Mouse (Mus musculus): ENCODE results near the gene Lamb1. TPM values are rescaled to one million over a fixed set of nuclear protein-coding genes. Genes with fewer than 3 reads are reported as not detected.

The Lamb1 gene
- polyA plus RNA-seq, 1 experiment from 2014 or later, result 23.1 TPM

GRCm38 (mm10) chr12:31263921-31264320 is 1.1 kb upstream of the Lamb1 start:
- DNase-seq (ENCODE audit: extremely low spot score, low spot score), result no peak
- Histone ChIP-seq H3K27me3 (ENCODE audit: poor library complexity, severe bottlenecking) (peaks cover 71% of the 10 kb centered on the region), H3K36me3 (replicated peaks) (no peaks in the 10 kb centered on the region), H3K4me1 (peaks cover 44% of the 10 kb centered on the region), H3K9me3 (no peaks in the 10 kb centered on the region), H3K27ac (no peak overlapping the region), H3K4me3 (no peak overlapping the region)
- WGBS, result 33% methylated on average over 7 of the region's 7 CpGs

GRCm38 (mm10) chr12:31265722-31266431 is 843 bp downstream of the Lamb1 start:
- H3K36me3 ChIP-seq (replicated peaks), result peaks cover 10% of the 10 kb centered on the region; the same call in 1 of the 2 replicates
- H3K9me3 ChIP-seq, result no peaks in the 10 kb centered on the region
- DNase-seq (ENCODE audit: extremely low spot score, low spot score), result peak; percentile 39
- H3K27ac ChIP-seq, result peak overlapping the region; percentile 80
- H3K4me1 ChIP-seq, result peaks cover 50% of the 10 kb centered on the region
- H3K4me3 ChIP-seq, result peak overlapping the region; percentile 59
- H3K27me3 ChIP-seq (ENCODE audit: poor library complexity, severe bottlenecking), result peaks cover 76% of the 10 kb centered on the region
- under 1% methylated on average over 50 of the region's 50 CpGs for WGBS

GRCm38 (mm10) chr12:31266686-31267085 is 1.7 kb downstream of the Lamb1 start:
- Histone ChIP-seq H3K36me3 (replicated peaks) (peaks cover 10% of the 10 kb centered on the region; the same call in 1 of the 2 replicates), H3K4me3 (peak overlapping the region; percentile 59), H3K9me3 (no peaks in the 10 kb centered on the region), H3K27ac (0 out of 2 replicates have a peak overlapping the region, but pooled peaks have one; percentile 1), H3K4me1 (peaks cover 55% of the 10 kb centered on the region), H3K27me3 (ENCODE audit: poor library complexity, severe bottlenecking) (peaks cover 75% of the 10 kb centered on the region)
- WGBS, result 3% methylated on average over 15 of the region's 15 CpGs
- no peak for DNase-seq (ENCODE audit: extremely low spot score, low spot score)

- Histone ChIP-seq H3K27ac (no peak overlapping the region), H3K27me3 (ENCODE audit: poor library complexity, severe bottlenecking) (peaks cover 69% of the 10 kb centered on the region), H3K4me3 (peak overlapping the region; percentile 59), H3K36me3 (replicated peaks) (peaks cover 10% of the 10 kb centered on the region; the same call in 1 of the 2 replicates), H3K9me3 (no peaks in the 10 kb centered on the region), H3K4me1 (peaks cover 62% of the 10 kb centered on the region)
- no peak for DNase-seq (ENCODE audit: extremely low spot score, low spot score)
- WGBS, result 62% methylated on average over 4 of the region's 4 CpGs
These were observed 2.3 kb downstream of the Lamb1 start for GRCm38 (mm10) chr12:31267363-31267762.

- Histone ChIP-seq H3K27me3 (ENCODE audit: poor library complexity, severe bottlenecking) (peaks cover 59% of the 10 kb centered on the region), H3K4me3 (no peak overlapping the region), H3K36me3 (replicated peaks) (peaks cover 15% of the 10 kb centered on the region), H3K27ac (no peak overlapping the region), H3K9me3 (no peaks in the 10 kb centered on the region), H3K4me1 (peaks cover 62% of the 10 kb centered on the region)
- no peak for DNase-seq (ENCODE audit: extremely low spot score, low spot score)
- WGBS, result 81% methylated on average over 3 of the region's 3 CpGs
These were observed 3.3 kb downstream of the Lamb1 start for GRCm38 (mm10) chr12:31268315-31268714.

- Histone ChIP-seq H3K36me3 (replicated peaks) (peaks cover 23% of the 10 kb centered on the region), H3K4me3 (no peak overlapping the region), H3K4me1 (peaks cover 57% of the 10 kb centered on the region), H3K9me3 (no peaks in the 10 kb centered on the region), H3K27ac (no peak overlapping the region), H3K27me3 (ENCODE audit: poor library complexity, severe bottlenecking) (peaks cover 51% of the 10 kb centered on the region)
- 83% methylated on average over 11 of the region's 12 CpGs for WGBS
- no peak for DNase-seq (ENCODE audit: extremely low spot score, low spot score)
These were observed 4.1 kb downstream of the Lamb1 start for GRCm38 (mm10) chr12:31269020-31269597.

GRCm38 (mm10) chr12:31270361-31270760 is 5.3 kb downstream of the Lamb1 start:
- H3K36me3 ChIP-seq (replicated peaks), result peaks cover 29% of the 10 kb centered on the region
- DNase-seq (ENCODE audit: extremely low spot score, low spot score), result no peak
- H3K9me3 ChIP-seq, result no peaks in the 10 kb centered on the region
- H3K4me3 ChIP-seq, result no peak overlapping the region
- H3K27me3 ChIP-seq (ENCODE audit: poor library complexity, severe bottlenecking), result peaks cover 39% of the 10 kb centered on the region
- WGBS, result 92% methylated on average over 10 of the region's 10 CpGs
- H3K27ac ChIP-seq, result no peak overlapping the region
- H3K4me1 ChIP-seq, result peaks cover 45% of the 10 kb centered on the region

- DNase-seq (ENCODE audit: extremely low spot score, low spot score), result no peak
- peaks cover 29% of the 10 kb centered on the region for H3K36me3 ChIP-seq (replicated peaks)
- H3K27me3 ChIP-seq (ENCODE audit: poor library complexity, severe bottlenecking), result peaks cover 34% of the 10 kb centered on the region
- WGBS, result 76% methylated on average over 5 of the region's 5 CpGs
- no peaks in the 10 kb centered on the region for H3K9me3 ChIP-seq
- peaks cover 41% of the 10 kb centered on the region for H3K4me1 ChIP-seq
- H3K27ac ChIP-seq, result no peak overlapping the region
- no peak overlapping the region for H3K4me3 ChIP-seq
These were observed 5.7 kb downstream of the Lamb1 start for GRCm38 (mm10) chr12:31270776-31271175.

- no peaks in the 10 kb centered on the region for H3K9me3 ChIP-seq
- no peak overlapping the region for H3K27ac ChIP-seq
- peaks cover 34% of the 10 kb centered on the region for H3K4me1 ChIP-seq
- 57% methylated on average over 16 of the region's 16 CpGs for WGBS
- H3K27me3 ChIP-seq (ENCODE audit: poor library complexity, severe bottlenecking), result peaks cover 27% of the 10 kb centered on the region
- no peak overlapping the region for H3K4me3 ChIP-seq
- peak; percentile 25 for DNase-seq (ENCODE audit: extremely low spot score, low spot score)
- peaks cover 34% of the 10 kb centered on the region for H3K36me3 ChIP-seq (replicated peaks)
These were observed 6.5 kb downstream of the Lamb1 start for GRCm38 (mm10) chr12:31271361-31272011.

GRCm38 (mm10) chr12:31272012-31272735 is 7.1 kb downstream of the Lamb1 start:
- H3K4me1 ChIP-seq, result peaks cover 27% of the 10 kb centered on the region
- H3K27me3 ChIP-seq (ENCODE audit: poor library complexity, severe bottlenecking), result peaks cover 20% of the 10 kb centered on the region
- WGBS, result 74% methylated on average over 8 of the region's 8 CpGs
- no peak overlapping the region for H3K4me3 ChIP-seq
- H3K36me3 ChIP-seq (replicated peaks), result peaks cover 35% of the 10 kb centered on the region
- no peak for DNase-seq (ENCODE audit: extremely low spot score, low spot score)
- no peak overlapping the region for H3K27ac ChIP-seq
- H3K9me3 ChIP-seq, result no peaks in the 10 kb centered on the region

- no peak for DNase-seq (ENCODE audit: extremely low spot score, low spot score)
- 80% methylated on average over 2 of the region's 2 CpGs for WGBS
- H3K36me3 ChIP-seq (replicated peaks), result peaks cover 35% of the 10 kb centered on the region
These were observed 7.8 kb downstream of the Lamb1 start for GRCm38 (mm10) chr12:31272846-31273245.

GRCm38 (mm10) chr12:31273646-31274045 is 8.6 kb downstream of the Lamb1 start:
- peaks cover 41% of the 10 kb centered on the region for H3K36me3 ChIP-seq (replicated peaks)
- DNase-seq (ENCODE audit: extremely low spot score, low spot score), result no peak

More at GRCm38 (mm10) chr12:31272846-31273245, 7.8 kb downstream of the Lamb1 start:
- Histone ChIP-seq H3K4me1 (peaks cover 24% of the 10 kb centered on the region), H3K27me3 (ENCODE audit: poor library complexity, severe bottlenecking) (peaks cover 14% of the 10 kb centered on the region), H3K9me3 (no peaks in the 10 kb centered on the region), H3K4me3 (no peak overlapping the region), H3K27ac (no peak overlapping the region)

More at GRCm38 (mm10) chr12:31273646-31274045, 8.6 kb downstream of the Lamb1 start:
- 90% methylated on average over 7 of the region's 7 CpGs for WGBS
- H3K4me1 ChIP-seq, result peaks cover 24% of the 10 kb centered on the region
- H3K27ac ChIP-seq, result no peak overlapping the region
- H3K9me3 ChIP-seq, result no peaks in the 10 kb centered on the region
- no peak overlapping the region for H3K4me3 ChIP-seq
- H3K27me3 ChIP-seq (ENCODE audit: poor library complexity, severe bottlenecking), result peaks cover 6% of the 10 kb centered on the region; the same call in 1 of the 2 replicates
